Comparison of ENCODE assay signal across 32 mouse cellular contexts in the genomic region with DNA sequence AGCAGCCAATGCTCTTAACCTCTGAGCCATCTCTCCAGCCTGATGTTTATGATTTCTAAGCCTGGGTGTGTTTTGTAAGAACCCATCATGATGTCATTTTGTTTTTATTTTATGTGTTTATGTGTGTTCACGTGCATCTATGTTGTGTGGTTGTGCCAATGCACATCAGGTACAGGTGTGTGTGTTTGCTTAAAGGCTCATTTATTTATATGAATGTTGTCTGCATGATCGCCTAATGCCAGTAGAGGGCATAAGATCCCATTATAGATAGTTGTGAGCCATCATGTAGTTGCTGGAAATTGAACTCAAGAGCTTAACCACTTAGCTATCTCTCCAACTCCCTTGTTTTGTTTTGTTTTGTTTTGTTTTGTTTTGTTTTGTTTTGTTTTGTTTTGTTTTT. TPM values are rescaled to one million over a fixed set of nuclear protein-coding genes. Genes with fewer than 3 reads are reported as not detected.
DNase-seq lines count a peak whose midpoint lies in the region; ATAC-seq and TF ChIP-seq lines count a peak whose summit lies in the region.
"Had no signal": no experiment of that assay in that cellular context is flagged by ENCODE, and none has a peak within 500 bp of the region (broad histone marks: within the 10 kb centered on the region; RNA-seq: fewer than 3 reads in every experiment).

No protein-coding gene starts in this region.

- H3K9ac ChIP-seq in liver, postnatal 0 days (replicated peaks): no peak overlapping the region
- no peak overlapping the region for H3K9ac ChIP-seq in liver, embryonic 12.5 days
- H3K9ac ChIP-seq: forebrain, embryonic 12.5 days; hindbrain, embryonic 13.5 days; kidney, embryonic 15.5 days; limb, embryonic 15.5 days; midbrain, embryonic 15.5 days; stomach, embryonic 15.5 days had no signal

- peaks cover 32% of the 10 kb centered on the region for H3K27me3 ChIP-seq in heart, embryonic 10.5 days (ENCODE audit: insufficient read depth, poor library complexity, severe bottlenecking)
- H3K27me3 ChIP-seq in liver, postnatal 0 days (ENCODE audit: insufficient read depth, low read length): peaks cover 11% of the 10 kb centered on the region; the same call in 1 of the 2 replicates
- H3K27me3 ChIP-seq in liver, embryonic 12.5 days (replicated peaks): peaks cover 36% of the 10 kb centered on the region

- intact Hi-C loops in heart, postnatal 36 days (cut with DNase I): loop anchor here (10.0 kb wide), 1 partner anchor 169 kb away; no protein-coding TSS in a partner anchor

- H3K4me3 ChIP-seq in heart, embryonic 10.5 days: no peak overlapping the region
- H3K4me3 ChIP-seq in liver, postnatal 0 days (ENCODE audit: low read depth, low read length): no peak overlapping the region
- no peak overlapping the region for H3K4me3 ChIP-seq in liver, embryonic 12.5 days
- H3K4me3 ChIP-seq: forebrain, embryonic 12.5 days; hindbrain, embryonic 13.5 days; kidney, embryonic 15.5 days; limb, embryonic 15.5 days; midbrain, embryonic 15.5 days; stomach, embryonic 15.5 days had no signal

- no peaks in the 10 kb centered on the region for H3K36me3 ChIP-seq in heart, embryonic 10.5 days
- no peaks in the 10 kb centered on the region for H3K36me3 ChIP-seq in liver, postnatal 0 days (replicated peaks; ENCODE audit: insufficient read depth, low read length)
- H3K36me3 ChIP-seq in liver, embryonic 12.5 days: no peaks in the 10 kb centered on the region
- H3K36me3 ChIP-seq: forebrain, embryonic 12.5 days; G1E; hindbrain, embryonic 13.5 days; kidney, embryonic 15.5 days; limb, embryonic 15.5 days; midbrain, embryonic 15.5 days; stomach, embryonic 15.5 days had no signal

- TF ChIP-seq EP300 in liver, postnatal 0 days (IDR thresholded peaks at IDR 0.05; ENCODE audit: low read depth): no peak

- H3K27ac ChIP-seq in heart, embryonic 10.5 days: no peak overlapping the region
- no peak overlapping the region for H3K27ac ChIP-seq in liver, postnatal 0 days (ENCODE audit: low read depth)
- H3K27ac ChIP-seq in liver, embryonic 12.5 days: no peak overlapping the region
- H3K27ac ChIP-seq: forebrain, embryonic 12.5 days; hindbrain, embryonic 13.5 days; kidney, embryonic 15.5 days; limb, embryonic 15.5 days; midbrain, embryonic 15.5 days; stomach, embryonic 15.5 days had no signal

- peaks cover 8% of the 10 kb centered on the region; the same call in 1 of the 2 replicates for H3K4me1 ChIP-seq in heart, embryonic 10.5 days
- H3K4me1 ChIP-seq in liver, postnatal 0 days (ENCODE audit: insufficient read depth): no peaks in the 10 kb centered on the region
- H3K4me1 ChIP-seq in liver, embryonic 12.5 days: no peaks in the 10 kb centered on the region
- H3K4me1 ChIP-seq: forebrain, embryonic 12.5 days; hindbrain, embryonic 13.5 days; midbrain, embryonic 15.5 days; stomach, embryonic 15.5 days had no signal

- no peak overlapping the region for H3K4me2 ChIP-seq in liver, postnatal 0 days (ENCODE audit: low read depth, low read length)
- H3K4me2 ChIP-seq in liver, embryonic 12.5 days: no peak overlapping the region
- H3K4me2 ChIP-seq: forebrain, embryonic 12.5 days; hindbrain, embryonic 13.5 days; kidney, embryonic 15.5 days; limb, embryonic 15.5 days; midbrain, embryonic 15.5 days; stomach, embryonic 15.5 days had no signal

- peak; percentile 20; the same call in 1 of the 2 replicates for TF ChIP-seq CTCF in liver, postnatal 0 days (IDR thresholded peaks at IDR 0.05; ENCODE audit: low read depth)

- ATAC-seq in liver, postnatal 0 days: no peak
- no peak for ATAC-seq in liver, embryonic 12.5 days
- ATAC-seq: midbrain, embryonic 15.5 days had no signal

- H3K9me3 ChIP-seq in heart, embryonic 10.5 days: no peaks in the 10 kb centered on the region
- H3K9me3 ChIP-seq in liver, postnatal 0 days (ENCODE audit: low read length): no peaks in the 10 kb centered on the region
- no peaks in the 10 kb centered on the region for H3K9me3 ChIP-seq in liver, embryonic 12.5 days (replicated peaks)
- H3K9me3 ChIP-seq: forebrain, embryonic 12.5 days; G1E; hindbrain, embryonic 13.5 days; kidney, embryonic 15.5 days; limb, embryonic 15.5 days; midbrain, embryonic 15.5 days; stomach, embryonic 15.5 days had no signal

- DNase-seq in heart, embryonic 10.5 days (ENCODE audit: low spot score): peak; percentile 20
- DNase-seq in heart, postnatal 36 days: no peak
- no peak for DNase-seq in liver, postnatal 0 days
- DNase-seq in A20 (ENCODE audit: low read depth, low spot score): peak; percentile 71
- peak; percentile 51 for DNase-seq in induced T-regulatory cell, adult 2 months (ENCODE audit: low read depth)
- DNase-seq in frontal cortex, postnatal 36 days (ENCODE audit: low spot score in 2 of 2): no peak
- no peak for DNase-seq in kidney, postnatal 4 days
- DNase-seq: adrenal gland, adult 2 months; cerebellum, adult 8-10 months; gastrocnemius, postnatal 25 days; heart, postnatal 14 days; right cerebral cortex, postnatal 25 days had no signal

- WGBS in heart, embryonic 10.5 days: 87% methylated on average over 2 of the region's 2 CpGs
- 71% methylated on average over 2 of the region's 2 CpGs for WGBS in liver, postnatal 0 days (ENCODE audit: insufficient replicate concordance)
- WGBS in liver, embryonic 12.5 days (ENCODE audit: insufficient replicate concordance): 69% methylated on average over 2 of the region's 2 CpGs

RNA-seq across cellular contexts. Expression of gene Rpp21, which starts 12.1 kb away (rescaled TPM):
- polyA plus RNA-seq in heart, embryonic 10.5 days (2016; fragmentation: Nextera tagmentation; extraction: Ambion mirVana): 106 and 108 TPM in 2 replicates
- total RNA-seq in heart, postnatal 36 days (2021): 10 to 100 TPM; 39.6 to 41.1 TPM
- polyA plus RNA-seq in liver, postnatal 0 days (2015; fragmentation: Nextera tagmentation; extraction: Ambion mirVana): 53.2 and 55.1 TPM in 2 replicates
- 80.6 and 89.7 TPM in 2 replicates for polyA plus RNA-seq in liver, embryonic 12.5 days (2016; fragmentation: Nextera tagmentation; extraction: Ambion mirVana)

RNA-seq across cellular contexts. Expression of gene Trim39, which starts 26.3 kb away (rescaled TPM):
- 11.7 and 13.7 TPM in 2 replicates for polyA plus RNA-seq in heart, embryonic 10.5 days (2016; fragmentation: Nextera tagmentation; extraction: Ambion mirVana)
- total RNA-seq in heart, postnatal 36 days (2021): 1 to 10 TPM; 6.5 to 7.6 TPM
- 2.7 and 3.6 TPM in 2 replicates for polyA plus RNA-seq in liver, postnatal 0 days (2015; fragmentation: Nextera tagmentation; extraction: Ambion mirVana)
- 10.1 and 11.0 TPM in 2 replicates for polyA plus RNA-seq in liver, embryonic 12.5 days (2016; fragmentation: Nextera tagmentation; extraction: Ambion mirVana)

RNA-seq across cellular contexts. Expression of gene H2-M10.2, which starts 40.5 kb away (rescaled TPM):
- not detected in 2 replicates for polyA plus RNA-seq in heart, embryonic 10.5 days (2016; fragmentation: Nextera tagmentation; extraction: Ambion mirVana)
- total RNA-seq in heart, postnatal 36 days (2021): not detected
- polyA plus RNA-seq in liver, postnatal 0 days (2015; fragmentation: Nextera tagmentation; extraction: Ambion mirVana): not detected in 2 replicates
- polyA plus RNA-seq in liver, embryonic 12.5 days (2016; fragmentation: Nextera tagmentation; extraction: Ambion mirVana): not detected in 2 replicates
- total RNA-seq: adrenal gland, adult 2 months; common myeloid progenitor, adult 5-6 weeks; G1E; gastrocnemius, postnatal 25 days; heart, postnatal 14 days; layer of hippocampus, postnatal 25 days; left cerebral cortex, postnatal 14 days; megakaryocyte, adult 5-6 weeks had no signal
- polyA plus RNA-seq: adrenal gland, adult 2 months; embryonic facial prominence, embryonic 11.5 days; forebrain, embryonic 12.5 days; frontal cortex, adult 2 months; G1E; intestine, embryonic 14.5 days; large intestine, adult 2 months; limb, embryonic 15.5 days; lung, embryonic 16.5 days; spleen, adult 2 months; stomach, embryonic 15.5 days; thymus, postnatal 0 days; urinary bladder, adult 2 months had no signal

RNA-seq across cellular contexts. Expression of gene H2-T3, which starts 55.7 kb away (rescaled TPM):
- polyA plus RNA-seq in heart, embryonic 10.5 days (2016; fragmentation: Nextera tagmentation; extraction: Ambion mirVana): not detected in 2 replicates
- not detected for total RNA-seq in heart, postnatal 36 days (2021)
- not detected in 2 replicates for polyA plus RNA-seq in liver, postnatal 0 days (2015; fragmentation: Nextera tagmentation; extraction: Ambion mirVana)
- polyA plus RNA-seq in liver, embryonic 12.5 days (2016; fragmentation: Nextera tagmentation; extraction: Ambion mirVana): not detected in 2 replicates
- total RNA-seq: adrenal gland, adult 2 months; common myeloid progenitor, adult 5-6 weeks; gastrocnemius, postnatal 25 days; layer of hippocampus, postnatal 25 days; left cerebral cortex, postnatal 14 days; megakaryocyte, adult 5-6 weeks had no signal
- polyA plus RNA-seq: adrenal gland, adult 2 months; embryonic facial prominence, embryonic 11.5 days; forebrain, embryonic 12.5 days; frontal cortex, adult 2 months; G1E; hindbrain, embryonic 13.5 days; kidney, embryonic 15.5 days; limb, embryonic 15.5 days; spleen, adult 2 months had no signal

Comparison
In these comparisons a context has a peak if more than half of its experiments do, and no peak if none do; other contexts are left out.
1. DNase-seq: peak in heart, embryonic 10.5 days (single experiment), A20 (single experiment) and induced T-regulatory cell, adult 2 months (single experiment); none in heart, postnatal 36 days (0 of 2), liver, postnatal 0 days (single experiment), frontal cortex, postnatal 36 days (0 of 2) and kidney, postnatal 4 days (0 of 2).